Mouse (Mus musculus) liver, embryonic 14.5 days (tissue): ENCODE results near the gene Rad51b.

ENCODE experiments used
- CTCF ChIP-seq: IDR thresholded peaks from 2 replicates; pipeline ENCODE4 v1.5.1; 2016; ENCODE audit warnings: antibody characterized with exemption, low read depth, control low read depth
- EP300 ChIP-seq: IDR thresholded peaks from 2 replicates; pipeline ENCODE4 v1.6.1; 2016; ENCODE audit warnings: antibody characterized with exemption, low read depth

DNA sequence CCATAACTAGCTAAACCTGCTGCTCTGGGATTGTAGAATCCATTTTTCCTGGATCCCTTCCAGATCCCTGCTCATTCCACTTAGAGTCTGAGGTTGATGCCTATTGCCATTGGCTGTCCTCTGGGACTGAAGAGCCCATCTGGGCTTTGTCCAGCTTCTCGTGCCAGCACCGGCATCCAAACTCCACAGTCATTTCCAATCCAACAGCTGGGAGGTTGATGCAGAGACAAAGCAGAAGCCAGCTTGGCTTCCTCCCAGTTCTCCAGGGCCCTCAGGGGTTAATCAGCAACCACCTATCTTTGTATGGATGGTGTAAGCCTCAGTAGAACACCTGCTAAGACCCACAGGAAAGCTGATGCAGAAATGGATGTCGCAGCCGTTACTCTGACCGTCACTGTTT is 524.8 kb downstream of the Rad51b start:
- TF ChIP-seq CTCF (no peak), EP300 (no peak)
